Mouse (Mus musculus): ENCODE measurements around the gene Mex3d.
A peak's percentile ranks its signal among the peaks of the same experiment; 100 is the strongest.

The Mex3d gene

GRCm38 (mm10) chr10:80352727-80353126 is 34.7 kb downstream of the Mex3d start:
- no peak for DNase-seq

- DNase-seq, result peak; percentile 42
These were observed 35.6 kb downstream of the Mex3d start for GRCm38 (mm10) chr10:80351896-80352295.

DNA sequence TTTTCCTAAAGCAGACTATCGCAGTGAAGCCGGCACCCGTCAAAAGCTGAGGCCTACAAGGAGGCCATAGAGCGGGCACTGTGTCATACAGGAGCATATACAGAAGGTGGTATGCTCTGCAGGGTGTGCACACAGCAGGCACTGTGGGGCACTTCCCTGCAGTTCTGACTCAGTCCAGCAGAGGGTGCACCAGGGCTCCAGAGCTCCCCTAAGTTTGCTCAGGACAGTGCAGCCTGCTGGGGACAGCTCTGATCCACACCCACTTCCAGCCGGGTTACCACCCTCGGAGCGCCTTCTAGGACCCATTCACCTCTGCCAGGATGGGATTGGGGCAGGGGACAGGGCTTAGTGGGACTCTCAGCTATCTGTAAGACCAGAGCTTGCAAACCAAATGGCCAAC is 37.2 kb downstream of the Mex3d start:
- peak; percentile 78 for DNase-seq

DNA sequence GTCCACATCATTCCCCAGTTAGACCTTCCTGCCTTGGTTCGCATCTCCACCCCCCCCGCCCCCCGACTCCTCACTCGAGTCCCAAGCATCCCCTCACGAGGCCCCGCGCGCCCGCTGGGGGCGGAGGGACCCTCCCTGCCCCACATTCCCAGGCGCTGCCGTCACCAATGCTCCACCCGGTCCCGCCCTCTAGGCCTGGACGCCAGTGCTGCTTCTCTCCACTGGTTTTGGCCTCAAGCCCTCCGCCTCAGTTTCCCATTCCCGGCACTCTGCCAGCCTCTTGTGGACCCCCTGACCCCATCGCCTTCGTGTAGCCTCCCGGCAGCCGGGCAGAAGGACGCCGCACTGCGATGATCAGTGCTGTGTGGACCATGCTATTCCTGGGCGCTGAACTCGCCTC is 38.5 kb downstream of the Mex3d start:
- DNase-seq, result peak; percentile 66

GRCm38 (mm10) chr10:80348244-80348781 is 39.1 kb downstream of the Mex3d start, which contains the start of gene Adamtsl5:
Gene Adamtsl5 (minus strand): TSS chr10:80348412.
- DNase-seq, result peak; percentile 64

DNA sequence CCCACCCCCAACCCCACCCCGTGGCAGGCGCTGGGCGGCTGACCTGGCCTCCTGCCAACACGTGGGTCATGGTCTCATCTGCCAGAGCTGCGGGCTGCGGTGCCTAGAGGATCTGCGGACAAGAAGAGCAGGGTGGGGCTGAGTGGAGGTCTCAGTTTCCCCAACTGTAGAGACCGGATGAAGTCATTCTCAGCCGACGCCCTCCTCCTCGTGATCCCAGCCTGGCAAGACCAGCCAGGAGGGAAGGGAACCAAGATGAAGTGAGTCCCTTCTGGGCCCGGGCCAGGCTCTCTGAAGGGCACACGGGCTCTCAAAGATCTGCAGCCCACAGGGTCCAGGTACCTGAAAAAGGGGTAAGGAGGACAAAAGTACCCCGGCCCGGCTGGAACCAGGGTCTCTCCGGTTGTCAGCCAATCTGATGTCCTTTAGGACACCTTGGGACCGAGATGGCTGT is 39.9 kb downstream of the Mex3d start:
- DNase-seq, result peak; percentile 45

- DNase-seq, result peak; percentile 20
These were observed 41.5 kb downstream of the Mex3d start for GRCm38 (mm10) chr10:80345929-80346328.

DNA sequence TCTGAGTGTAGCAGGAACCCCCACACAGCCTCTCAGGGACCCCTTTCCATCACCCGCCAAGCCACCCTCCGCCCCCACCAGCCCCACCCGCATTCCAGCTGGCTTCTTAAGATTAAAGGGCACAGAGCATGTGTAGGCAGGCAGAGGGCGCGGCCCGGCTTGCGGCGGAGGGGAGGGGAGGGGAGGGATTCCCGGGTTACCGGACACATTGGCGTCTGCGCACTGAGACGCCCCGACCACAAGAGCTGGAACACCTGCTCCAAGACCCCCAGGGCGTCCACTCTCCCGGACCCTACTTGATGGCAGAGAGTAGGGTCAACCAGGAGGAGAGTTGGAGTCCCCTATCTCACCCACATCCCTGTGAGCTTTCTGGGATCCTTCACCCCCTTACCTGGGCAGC is 42.3 kb downstream of the Mex3d start:
- DNase-seq, result peak; percentile 24

- DNase-seq, result peak; percentile 19
These were observed 43.3 kb downstream of the Mex3d start for GRCm38 (mm10) chr10:80344131-80344661.

- no peak for DNase-seq
These were observed 44.0 kb downstream of the Mex3d start for GRCm38 (mm10) chr10:80343425-80343895.

GRCm38 (mm10) chr10:80342749-80343424 is 44.6 kb downstream of the Mex3d start:
- no peak for DNase-seq

GRCm38 (mm10) chr10:80342305-80342748 is 45.1 kb downstream of the Mex3d start:
- no peak for DNase-seq

DNA sequence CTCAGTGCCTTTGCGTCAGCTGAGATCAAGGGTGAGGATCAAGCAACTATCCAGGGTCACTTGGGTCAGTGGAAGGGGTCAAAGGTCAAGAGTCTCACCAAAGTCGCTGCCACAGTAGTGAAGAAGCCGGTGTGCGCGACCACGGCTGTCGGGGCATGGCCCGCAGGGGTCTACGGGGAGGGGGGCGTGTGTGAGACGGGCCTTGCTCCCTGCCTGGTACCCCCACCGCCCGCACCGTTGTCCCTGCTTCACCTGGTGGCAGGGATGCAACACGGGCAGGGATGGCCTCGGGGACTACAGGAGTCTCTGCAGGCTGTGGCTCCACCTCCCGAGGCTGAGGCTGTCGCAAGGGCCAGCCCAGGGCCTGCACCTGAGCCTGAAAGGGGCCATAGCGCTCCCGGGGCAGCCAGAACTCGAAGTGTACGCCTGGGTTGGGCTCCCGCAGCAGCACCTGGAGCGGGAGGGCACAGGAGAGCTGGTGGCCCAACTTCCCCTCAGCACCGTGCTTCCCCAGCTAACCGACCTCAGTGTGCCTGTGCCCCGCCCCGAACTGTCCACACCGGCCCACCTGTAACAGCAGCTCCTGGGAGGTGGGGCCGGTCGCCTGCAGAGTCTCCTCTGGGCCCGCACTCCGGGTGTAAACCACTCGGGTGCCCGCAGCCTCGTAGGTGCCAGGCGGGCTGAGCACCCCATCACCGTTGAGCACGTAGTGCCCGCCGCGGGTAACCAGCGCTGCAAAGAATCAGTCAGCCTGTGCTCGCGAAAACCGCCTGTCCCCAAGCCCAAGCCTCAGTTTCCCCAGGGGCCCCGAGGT is 45.8 kb downstream of the Mex3d start:
- no peak for DNase-seq

DNA sequence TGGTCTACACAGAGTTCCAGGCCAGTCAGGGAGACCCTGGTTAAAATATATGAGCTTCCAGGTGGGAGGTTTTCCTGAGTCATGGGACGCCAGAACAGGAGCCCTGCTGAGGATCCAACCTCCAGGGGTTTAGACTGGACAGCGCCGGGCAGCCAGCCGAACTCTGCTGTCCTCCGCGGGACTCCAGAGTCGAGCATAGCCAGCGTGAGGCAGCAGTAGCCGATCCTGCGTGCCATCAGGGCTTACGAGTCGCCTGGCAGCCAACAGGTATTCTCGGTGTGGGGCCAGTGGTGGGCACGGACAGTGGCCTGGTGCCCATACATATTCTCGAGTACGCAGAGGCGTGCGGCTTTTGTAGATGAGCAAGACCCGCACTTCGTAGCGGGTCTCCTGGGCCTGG is 46.4 kb downstream of the Mex3d start:
- DNase-seq, result no peak

- peak; percentile 81 for DNase-seq
These were observed 47.3 kb downstream of the Mex3d start for GRCm38 (mm10) chr10:80339941-80340750.

GRCm38 (mm10) chr10:80336263-80336662 is 51.2 kb downstream of the Mex3d start:
- no peak for DNase-seq

DNA sequence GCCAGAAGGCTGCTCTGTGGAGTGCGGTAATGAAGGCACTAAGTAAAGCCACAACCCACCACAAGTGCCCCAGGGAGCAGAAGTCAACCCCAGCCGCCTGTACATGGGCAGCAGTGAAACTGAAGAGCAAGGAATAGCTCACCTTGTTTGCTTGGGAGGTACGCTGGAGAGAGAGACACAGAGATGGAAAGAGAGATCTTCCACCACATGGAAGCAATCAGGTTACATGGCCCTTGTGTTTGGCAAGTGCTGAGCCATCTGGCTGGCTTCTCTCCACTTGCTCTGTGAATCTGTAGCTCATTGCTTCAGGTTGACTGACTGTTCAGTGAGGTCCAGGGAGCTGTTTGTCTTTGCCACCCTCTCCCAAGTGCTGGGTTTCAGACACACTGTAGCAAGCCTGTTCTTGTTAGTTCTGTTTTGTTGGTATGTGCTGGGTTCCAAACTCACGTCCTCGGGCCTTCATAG is 54.9 kb downstream of the Mex3d start:
- DNase-seq, result peak; percentile 81

DNA sequence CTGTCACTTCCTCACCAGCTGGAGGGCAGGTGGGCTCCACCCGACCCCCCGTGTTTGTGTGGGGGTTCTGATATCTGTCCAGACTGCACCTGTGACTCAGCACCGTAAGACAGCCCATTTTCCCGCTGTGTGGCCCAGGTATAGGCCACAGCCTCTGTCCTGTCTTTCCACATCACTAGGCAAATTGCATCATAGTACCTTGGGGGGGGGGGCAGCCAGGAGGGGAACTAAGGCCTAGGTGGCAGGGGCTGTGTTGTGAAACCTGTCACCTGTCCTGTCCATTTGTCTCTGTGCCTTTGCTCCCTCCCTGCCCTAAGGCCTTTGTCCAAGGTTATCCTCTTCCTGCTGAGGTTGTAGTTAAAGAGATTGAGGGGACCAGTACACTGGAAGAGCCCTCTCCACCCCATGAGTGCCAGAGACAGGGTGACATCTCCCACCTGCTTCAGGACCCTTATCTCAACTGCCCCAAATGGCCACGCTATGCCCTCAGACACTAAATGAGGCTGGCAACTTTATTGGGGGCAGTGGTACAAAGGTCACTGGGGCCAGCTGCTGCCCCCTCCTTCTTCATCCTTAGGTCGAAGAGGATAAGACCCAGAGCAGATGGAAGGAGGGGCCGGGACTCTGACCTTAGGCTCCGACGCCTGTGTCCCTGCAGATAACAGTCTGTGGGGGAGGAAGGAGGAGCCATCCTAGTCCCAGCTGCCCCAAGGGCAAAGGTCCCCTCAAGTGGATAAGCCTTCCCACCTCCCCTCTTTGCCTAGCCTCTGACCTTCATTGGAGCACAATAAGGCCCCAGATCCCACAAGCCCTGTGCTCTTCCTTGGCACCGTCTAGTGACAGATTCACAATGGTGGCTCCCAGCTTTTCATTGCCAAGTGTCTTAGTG is 55.6 kb downstream of the Mex3d start:
- peak; percentile 79 for DNase-seq

GRCm38 (mm10) chr10:80330888-80331287 is 56.6 kb downstream of the Mex3d start:
- DNase-seq, result no peak
